Mouse (Mus musculus) embryonic facial prominence, embryonic 11.5 days (tissue): Measurements from ENCODE around the gene Zdhhc19. TPM values are rescaled to one million over a fixed set of nuclear protein-coding genes. Genes with fewer than 3 reads are reported as not detected.

ENCODE experiments used
- ATAC-seq: fragments of 200-750 bp; cut with Nextera tagmentation; replicated peaks from 2 replicates; pipeline ENCODE4 v1.8.0; 2017; ENCODE audit warnings: low read depth; ENCODE audit not compliant: insufficient number of reproducible peaks, low FRiP score, low TSS enrichment
- DNase-seq: peaks from one replicate; pipeline ENCODE4 v3.0.0-alpha.2; 2015; ENCODE audit warnings: low spot score
- H3K27ac ChIP-seq: fragments of 300-500 bp; sonication (generic); replicated peaks from 2 replicates; pipeline ENCODE4 v1.5.1; 2014; ENCODE audit warnings: mild to moderate bottlenecking, low read depth, low read length, control low read depth
- H3K27me3 ChIP-seq: fragments of 300-500 bp; sonication (generic); 2 replicates; pipeline ENCODE4 v1.6.1; 2014; ENCODE audit warnings: mild to moderate bottlenecking, low read length, moderate library complexity, mixed read lengths; ENCODE audit not compliant: control insufficient read depth, insufficient read depth
- H3K36me3 ChIP-seq: fragments of 300-500 bp; sonication (generic); replicated peaks from 2 replicates; pipeline ENCODE4 v1.6.1; 2014; ENCODE audit warnings: low read depth, mild to moderate bottlenecking, low read length, moderate library complexity, mixed read lengths; ENCODE audit not compliant: control insufficient read depth, insufficient read depth
- H3K4me1 ChIP-seq: fragments of 300-500 bp; sonication (generic); 2 replicates; pipeline ENCODE4 v1.6.1; 2014; ENCODE audit warnings: low read length, mixed read lengths; ENCODE audit not compliant: control insufficient read depth, insufficient read depth
- H3K4me2 ChIP-seq: fragments of 300-500 bp; sonication (generic); 2 replicates; pipeline ENCODE4 v1.6.1; 2014; ENCODE audit warnings: low read depth, mild to moderate bottlenecking, control low read depth, low read length, moderate library complexity
- H3K4me3 ChIP-seq: fragments of 300-500 bp; sonication (generic); 2 replicates; pipeline ENCODE4 v1.5.1; 2014; ENCODE audit warnings: low read depth, low read length, control low read depth
- H3K9ac ChIP-seq: fragments of 300-500 bp; sonication (generic); replicated peaks from 2 replicates; pipeline ENCODE4 v1.6.1; 2014; ENCODE audit warnings: mild to moderate bottlenecking, control low read depth, low read length
- H3K9me3 ChIP-seq: fragments of 300-500 bp; sonication (generic); replicated peaks from 2 replicates; pipeline ENCODE4 v1.6.1; 2016; ENCODE audit warnings: mild to moderate bottlenecking, low read length, inconsistent platforms, mixed read lengths; ENCODE audit not compliant: control insufficient read depth
- WGBS: fragments of 180-500 bp; shearing (Covaris S2); extraction: QIAGEN DNeasy Blood & Tissue Kit; methylation state at CpG from one replicate; pipeline ENCODE4 v1.1.7; 2014; 5-methylcytosine and 5-hydroxymethylcytosine counted together
- polyA plus RNA-seq: library from polyadenylated mRNA; unstranded; fragments of >200 nt; fragmentation: Nextera tagmentation; extraction: Ambion mirVana; gene quantifications from 2 replicates; pipeline ENCODE4 v1.2.1, GENCODE M21; 2014

Gene Zdhhc19
- polyA plus RNA-seq, 1 experiment from 2014 or later: not detected

GRCm38 (mm10) chr16:32506868-32507267, 10.8 kb downstream of the Zdhhc19 start:
- no peak overlapping the region for H3K4me3 ChIP-seq
- no peak overlapping the region for H3K27ac ChIP-seq
- no peak overlapping the region for H3K9ac ChIP-seq
- no peak for DNase-seq
- no peaks in the 10 kb centered on the region for H3K9me3 ChIP-seq
- no peaks in the 10 kb centered on the region for H3K4me1 ChIP-seq
- 80% methylated on average over 7 of the region's 7 CpGs for WGBS
- ATAC-seq: no peak
- H3K36me3 ChIP-seq: no peaks in the 10 kb centered on the region
- H3K27me3 ChIP-seq: no peaks in the 10 kb centered on the region
- H3K4me2 ChIP-seq: no peak overlapping the region

- 18% methylated on average over 9 of the region's 9 CpGs for WGBS
- peak; percentile 51 for DNase-seq
- Histone ChIP-seq H3K27ac (no peak overlapping the region), H3K9ac (no peak overlapping the region), H3K36me3 (no peaks in the 10 kb centered on the region), H3K9me3 (no peaks in the 10 kb centered on the region), H3K4me1 (no peaks in the 10 kb centered on the region), H3K4me2 (no peak overlapping the region), H3K4me3 (no peak overlapping the region), H3K27me3 (no peaks in the 10 kb centered on the region)
- ATAC-seq: no peak
These were observed 11.3 kb downstream of the Zdhhc19 start for GRCm38 (mm10) chr16:32507407-32507806.

- DNase-seq (no peak), ATAC-seq (no peak)
- Histone ChIP-seq H3K4me3 (no peak overlapping the region), H3K9ac (no peak overlapping the region), H3K27ac (no peak overlapping the region), H3K9me3 (no peaks in the 10 kb centered on the region), H3K4me2 (no peak overlapping the region), H3K27me3 (no peaks in the 10 kb centered on the region), H3K36me3 (no peaks in the 10 kb centered on the region), H3K4me1 (no peaks in the 10 kb centered on the region)
- 89% methylated on average over 5 of the region's 5 CpGs for WGBS
These were observed 12.0 kb downstream of the Zdhhc19 start for GRCm38 (mm10) chr16:32508035-32508434.

- H3K4me1 ChIP-seq: no peaks in the 10 kb centered on the region
- H3K4me2 ChIP-seq: no peak overlapping the region
- H3K36me3 ChIP-seq: no peaks in the 10 kb centered on the region
- WGBS: 50% methylated on average over 3 of the region's 3 CpGs
- ATAC-seq (no peak), DNase-seq (no peak)
- no peak overlapping the region for H3K27ac ChIP-seq
- H3K4me3 ChIP-seq: no peak overlapping the region
- no peak overlapping the region for H3K9ac ChIP-seq
- H3K27me3 ChIP-seq: no peaks in the 10 kb centered on the region
- H3K9me3 ChIP-seq: no peaks in the 10 kb centered on the region
These were observed 12.5 kb downstream of the Zdhhc19 start for GRCm38 (mm10) chr16:32508506-32509065.

GRCm38 (mm10) chr16:32509066-32509942, 13.2 kb downstream of the Zdhhc19 start:
- H3K4me2 ChIP-seq: no peak overlapping the region
- H3K27ac ChIP-seq: no peak overlapping the region
- H3K9ac ChIP-seq: no peak overlapping the region
- no peaks in the 10 kb centered on the region for H3K4me1 ChIP-seq
- no peak overlapping the region for H3K4me3 ChIP-seq
- no peaks in the 10 kb centered on the region for H3K9me3 ChIP-seq
- WGBS: 74% methylated on average over 9 of the region's 9 CpGs
- DNase-seq: no peak
- H3K27me3 ChIP-seq: no peaks in the 10 kb centered on the region
- no peaks in the 10 kb centered on the region for H3K36me3 ChIP-seq
- ATAC-seq: 0 out of 2 replicates have a peak, but pooled peaks have one; percentile 26

GRCm38 (mm10) chr16:32510399-32511337, 14.6 kb downstream of the Zdhhc19 start:
- no peaks in the 10 kb centered on the region for H3K27me3 ChIP-seq
- no peaks in the 10 kb centered on the region for H3K36me3 ChIP-seq
- no peak overlapping the region for H3K9ac ChIP-seq
- H3K4me3 ChIP-seq: no peak overlapping the region
- H3K4me1 ChIP-seq: no peaks in the 10 kb centered on the region
- no peaks in the 10 kb centered on the region for H3K9me3 ChIP-seq
- 68% methylated on average over 18 of the region's 18 CpGs for WGBS
- ATAC-seq (no peak), DNase-seq (no peak)
- no peak overlapping the region for H3K27ac ChIP-seq
- H3K4me2 ChIP-seq: no peak overlapping the region

DNA sequence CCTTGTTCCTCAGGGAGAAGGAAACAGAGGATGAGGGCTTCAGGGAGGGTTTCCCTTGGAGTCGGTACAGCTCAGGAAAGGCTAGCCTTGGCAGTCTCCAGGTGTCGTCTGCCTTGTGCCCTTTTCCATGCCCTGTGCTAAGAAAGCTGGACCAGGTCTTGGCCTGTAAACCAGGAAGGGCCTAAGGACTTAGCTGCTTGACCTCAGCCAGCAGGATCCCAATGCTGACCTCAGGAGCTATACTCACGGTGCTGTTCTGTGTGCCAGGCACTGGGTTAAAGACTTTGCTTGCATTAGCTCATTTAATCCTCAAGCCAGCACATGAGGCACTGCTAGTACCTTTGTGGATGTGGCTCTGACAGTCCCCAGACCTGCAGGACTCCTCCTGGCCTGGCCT, 15.3 kb downstream of the Zdhhc19 start:
- Histone ChIP-seq H3K27me3 (no peaks in the 10 kb centered on the region), H3K4me1 (no peaks in the 10 kb centered on the region), H3K4me2 (no peak overlapping the region), H3K27ac (no peak overlapping the region), H3K36me3 (no peaks in the 10 kb centered on the region), H3K4me3 (no peak overlapping the region), H3K9me3 (no peaks in the 10 kb centered on the region), H3K9ac (no peak overlapping the region)
- no peak for DNase-seq
- WGBS: 68% methylated on average over 3 of the region's 3 CpGs
- no peak for ATAC-seq
